Mouse (Mus musculus) lung, embryonic 15.5 days (tissue): Measurements from ENCODE around the gene Vmn1r226. TPM values are rescaled to one million over a fixed set of nuclear protein-coding genes. Genes with fewer than 3 reads are reported as not detected.

Source experiments
- ATAC-seq: fragments of 200-750 bp; cut with Nextera tagmentation; 2 replicates; pipeline ENCODE4 v1.8.0; 2017; ENCODE audit warnings: moderate number of reproducible peaks, borderline replicate concordance; ENCODE audit not compliant: low FRiP score, low TSS enrichment; ENCODE audit errors: extremely low read depth
- H3K27ac ChIP-seq: fragments of 300-500 bp; sonication (generic); 2 replicates; pipeline ENCODE4 v1.5.1; 2015; ENCODE audit warnings: moderate library complexity, mild to moderate bottlenecking, inconsistent platforms
- H3K27me3 ChIP-seq: fragments of 300-500 bp; sonication (generic); 2 replicates; pipeline ENCODE4 v1.6.1; 2015; ENCODE audit warnings: inconsistent platforms
- H3K36me3 ChIP-seq: fragments of 300-500 bp; sonication (generic); 2 replicates; pipeline ENCODE4 v1.6.1; 2015; ENCODE audit warnings: inconsistent platforms
- H3K4me1 ChIP-seq: fragments of 300-500 bp; sonication (generic); 2 replicates; pipeline ENCODE4 v1.6.1; 2015; ENCODE audit warnings: inconsistent platforms
- H3K4me2 ChIP-seq: fragments of 300-500 bp; sonication (generic); 2 replicates; pipeline ENCODE4 v1.6.1; 2015; ENCODE audit warnings: inconsistent platforms, mild to moderate bottlenecking, moderate library complexity
- H3K4me3 ChIP-seq: fragments of 300-500 bp; sonication (generic); 2 replicates; pipeline ENCODE4 v1.5.1; 2015; ENCODE audit warnings: mild to moderate bottlenecking, inconsistent platforms
- H3K9ac ChIP-seq: fragments of 300-500 bp; sonication (generic); 2 replicates; pipeline ENCODE4 v1.6.1; 2015; ENCODE audit warnings: inconsistent platforms
- H3K9me3 ChIP-seq: fragments of 300-500 bp; sonication (generic); 2 replicates; pipeline ENCODE4 v1.6.1; 2016; ENCODE audit warnings: inconsistent platforms
- WGBS: fragments of 180-500 bp; shearing (Covaris S2); methylation state at CpG from one replicate; pipeline ENCODE4 v1.1.7; 2015; 5-methylcytosine and 5-hydroxymethylcytosine counted together
- polyA plus RNA-seq: library from polyadenylated mRNA; unstranded; fragments of >200 nt; fragmentation: Nextera tagmentation; extraction: Ambion mirVana; gene quantifications from 2 replicates; pipeline ENCODE4 v1.2.1, GENCODE M21; 2015

Vmn1r226 gene
- not detected in 2 replicates for polyA plus RNA-seq

DNA sequence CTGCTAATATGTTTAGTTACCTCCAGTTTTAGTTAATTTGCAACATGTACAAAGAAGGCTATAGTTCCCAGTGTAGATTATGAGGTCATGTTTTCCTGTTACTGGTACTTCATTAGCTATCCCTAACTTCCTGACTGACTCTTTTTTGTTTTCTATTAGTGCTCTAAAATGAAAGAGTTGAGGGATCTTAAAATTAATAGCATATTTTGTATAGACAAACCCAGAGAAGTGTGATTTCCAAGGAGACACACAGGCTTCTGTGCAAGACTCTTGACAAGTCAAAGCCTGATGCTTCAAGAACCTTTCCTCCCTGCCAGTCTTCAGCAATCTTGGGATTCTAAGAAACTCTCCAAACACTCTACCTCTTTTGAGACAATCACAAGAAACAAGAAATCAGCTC is at the start of gene Vmn1r226:
Vmn1r226 (plus strand) TSS at position 301 of the 400 bp plus-strand sequence.
- H3K27ac ChIP-seq, result no peak within 1 kb of the TSS
- no peak within 1 kb of the TSS for H3K9ac ChIP-seq
- no peak within 1 kb of the TSS for H3K4me3 ChIP-seq
- H3K27me3 ChIP-seq, result no peaks in the 10 kb centered on the region
- no peaks in the 10 kb centered on the region for H3K4me1 ChIP-seq
- no peaks in the 10 kb centered on the region for H3K36me3 ChIP-seq
- H3K4me2 ChIP-seq, result no peak within 1 kb of the TSS
- no peaks in the 10 kb centered on the region for H3K9me3 ChIP-seq
- no peak for ATAC-seq

DNA sequence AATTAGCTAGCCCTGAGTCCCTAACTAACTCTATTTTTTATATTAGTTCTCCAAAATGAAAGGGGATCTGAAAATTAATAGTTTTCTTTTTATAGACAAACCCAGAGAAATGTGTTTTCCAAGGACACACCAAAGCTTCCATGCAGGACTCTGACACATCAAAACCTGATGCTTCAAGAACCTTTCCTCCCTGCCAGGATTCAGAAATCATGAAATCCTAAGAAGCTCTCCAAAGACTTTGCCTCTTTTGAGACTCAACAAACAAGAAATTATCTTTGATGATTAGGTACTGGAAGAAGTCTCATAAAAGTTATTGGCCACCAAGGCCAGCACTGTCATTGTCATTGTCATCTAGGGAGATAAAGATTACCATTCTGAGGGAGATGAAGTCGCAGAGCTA is 46.9 kb downstream of the Vmn1r226 start, which contains the start of gene Vmn1r227:
Vmn1r227 (plus strand) TSS at position 301 of the 400 bp plus-strand sequence.
- no peaks in the 10 kb centered on the region for H3K27me3 ChIP-seq

More for the DNA sequence above, 46.9 kb downstream of the Vmn1r226 start, which contains the start of gene Vmn1r227:
- WGBS, result 38% methylated on average over 1 of the region's 1 CpGs
- Histone ChIP-seq H3K4me1 (no peaks in the 10 kb centered on the region), H3K4me3 (no peak within 1 kb of the TSS), H3K27ac (no peak within 1 kb of the TSS), H3K36me3 (no peaks in the 10 kb centered on the region), H3K4me2 (no peak within 1 kb of the TSS), H3K9ac (no peak within 1 kb of the TSS), H3K9me3 (no peaks in the 10 kb centered on the region)
- no peak for ATAC-seq

Other genes with a start within 250 kb of the Vmn1r226 start
- gene Vmn2r108, start 201.5 kb upstream of the Vmn1r226 start, polyA plus RNA-seq, result not detected in 2 replicates
- gene Vmn1r225, start 184.7 kb upstream of the Vmn1r226 start, polyA plus RNA-seq, result not detected in 2 replicates
- not detected in 2 replicates for gene Vmn2r109, start 118.1 kb upstream of the Vmn1r226 start, polyA plus RNA-seq
- 0.02 and 0.03 TPM in 2 replicates for gene Vmn2r110, start 86.4 kb upstream of the Vmn1r226 start, polyA plus RNA-seq
- not detected in 2 replicates for gene Fpr-rs3, start 58.0 kb upstream of the Vmn1r226 start, polyA plus RNA-seq
- not detected in 2 replicates for gene Vmn1r227, start 47.0 kb downstream of the Vmn1r226 start, polyA plus RNA-seq
- not detected in 2 replicates for gene Vmn1r228, start 103.3 kb downstream of the Vmn1r226 start, polyA plus RNA-seq
- not detected in 2 replicates for gene Vmn1r229, start 128.7 kb downstream of the Vmn1r226 start, polyA plus RNA-seq
- gene Vmn1r230, start 157.6 kb downstream of the Vmn1r226 start, polyA plus RNA-seq, result not detected in 2 replicates
- gene Vmn1r231, start 222.2 kb downstream of the Vmn1r226 start, polyA plus RNA-seq, result not detected in 2 replicates
- not detected in 2 replicates for gene Vmn1r232, start 236.9 kb downstream of the Vmn1r226 start, polyA plus RNA-seq